Mouse (Mus musculus) gonadal fat pad, adult 2 months (tissue): ENCODE data around the gene Adgrl2. TPM values are rescaled to one million over a fixed set of nuclear protein-coding genes. Genes with fewer than 3 reads are reported as not detected.

ENCODE experiments used
- DNase-seq: peaks from one replicate; pipeline ENCODE4 v3.0.0-alpha.2; 2012; ENCODE audit warnings: low read depth
- polyA plus RNA-seq: library from polyadenylated mRNA; depleted of rRNA; stranded (reverse); fragments of >200 nt; gene quantifications from 2 replicates; pipeline ENCODE4 v1.2.3, GENCODE M21; 2012

The Adgrl2 gene
- polyA plus RNA-seq, 1 experiment, result 22.8 TPM

- DNase-seq, result no peak
Measured at GRCm38 (mm10) chr3:148885184-148885583, 105.2 kb downstream of the Adgrl2 start.

DNA sequence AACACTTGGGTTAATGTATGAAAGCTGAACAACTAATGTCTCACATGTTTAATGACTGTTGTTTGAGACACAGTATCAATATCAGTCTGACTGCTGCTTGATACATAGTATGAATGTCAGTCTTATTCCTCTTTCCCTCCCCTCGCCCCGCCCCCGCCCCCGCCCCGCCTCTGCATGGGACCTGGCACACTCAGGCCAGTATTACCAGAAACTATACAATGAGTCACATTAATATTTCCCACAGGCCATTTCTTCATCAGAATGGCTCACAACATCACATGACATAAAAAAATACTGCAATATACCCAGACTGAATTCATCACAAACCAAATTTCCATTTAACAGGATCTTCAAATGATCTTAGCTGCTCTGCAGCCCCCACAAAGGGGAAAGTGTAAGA is 108.9 kb downstream of the Adgrl2 start:
- no peak for DNase-seq

- DNase-seq, result no peak
Measured at GRCm38 (mm10) chr3:148872563-148872962, 117.8 kb downstream of the Adgrl2 start.

GRCm38 (mm10) chr3:148871792-148872464 is 118.4 kb downstream of the Adgrl2 start:
- DNase-seq, result no peak

DNA sequence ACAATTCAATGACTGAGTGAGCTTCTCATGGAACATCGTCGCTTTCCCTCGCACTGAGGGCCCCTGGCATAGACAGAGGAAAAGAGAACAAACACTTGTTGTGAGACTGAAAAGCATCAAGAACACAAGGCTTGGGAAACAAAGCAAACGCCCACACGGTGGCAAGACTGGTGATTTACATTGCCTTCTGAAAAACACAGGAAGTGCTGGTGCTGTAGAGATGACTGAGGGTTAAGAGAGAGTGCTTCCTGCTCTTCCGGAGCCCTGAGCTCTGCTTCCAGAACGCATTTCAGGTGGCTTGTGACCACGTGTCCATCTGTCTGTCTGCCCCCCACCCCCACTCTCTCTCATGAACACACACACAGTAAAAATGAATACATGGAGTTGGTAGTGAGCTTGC is 122.7 kb downstream of the Adgrl2 start:
- no peak for DNase-seq

GRCm38 (mm10) chr3:148866633-148867032 is 123.7 kb downstream of the Adgrl2 start:
- no peak for DNase-seq

- DNase-seq, result no peak
Measured at GRCm38 (mm10) chr3:148866053-148866452, 124.3 kb downstream of the Adgrl2 start.

DNA sequence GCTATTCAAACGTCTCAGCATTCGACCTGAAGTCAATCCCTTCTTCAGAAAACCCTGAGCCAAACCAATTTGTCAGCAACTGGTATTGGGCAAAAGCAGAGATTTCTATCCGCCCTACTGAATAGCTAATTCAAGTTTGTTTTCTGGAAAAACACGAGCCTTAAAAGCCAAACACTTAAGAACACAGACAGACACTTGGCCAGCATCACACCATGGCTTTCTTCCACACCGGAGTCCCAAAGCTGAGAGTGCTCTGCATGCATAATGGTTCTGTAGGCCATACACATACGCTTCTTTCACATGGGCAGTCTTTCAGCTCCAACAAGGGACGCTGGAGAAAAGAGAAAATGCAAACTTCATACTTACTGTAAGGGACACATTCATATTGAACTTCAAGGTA is 125.1 kb downstream of the Adgrl2 start:
- DNase-seq, result no peak

GRCm38 (mm10) chr3:148861860-148862259 is 128.5 kb downstream of the Adgrl2 start:
- DNase-seq, result no peak

DNA sequence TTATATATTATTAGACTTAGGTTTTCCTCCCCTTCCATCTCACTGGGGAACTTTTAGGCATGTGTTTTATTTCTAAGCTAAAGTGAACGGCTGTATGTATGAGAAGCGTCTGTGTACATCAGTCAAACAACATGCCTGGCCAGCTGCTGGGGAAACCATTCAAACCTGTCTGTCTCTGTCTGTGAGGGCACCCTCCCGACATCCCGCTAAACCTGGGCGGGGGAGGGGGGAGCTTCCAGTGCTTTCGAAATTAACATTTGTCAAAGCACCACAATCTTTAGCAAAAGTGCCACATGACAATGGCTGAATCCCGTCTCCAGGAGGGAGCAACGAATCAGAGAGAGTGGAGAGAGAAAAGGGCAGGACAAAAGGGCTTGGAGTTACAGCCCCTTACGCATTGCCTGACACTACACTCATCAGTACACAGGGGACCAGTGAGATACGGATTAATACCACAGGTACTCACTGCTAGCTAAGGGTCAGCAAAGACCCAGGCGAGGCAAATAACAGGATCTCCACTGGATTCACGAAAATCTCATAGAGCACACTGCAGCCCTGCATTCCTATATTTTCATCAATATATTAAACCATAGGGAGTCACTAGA is 135.9 kb downstream of the Adgrl2 start:
- DNase-seq, result no peak

DNA sequence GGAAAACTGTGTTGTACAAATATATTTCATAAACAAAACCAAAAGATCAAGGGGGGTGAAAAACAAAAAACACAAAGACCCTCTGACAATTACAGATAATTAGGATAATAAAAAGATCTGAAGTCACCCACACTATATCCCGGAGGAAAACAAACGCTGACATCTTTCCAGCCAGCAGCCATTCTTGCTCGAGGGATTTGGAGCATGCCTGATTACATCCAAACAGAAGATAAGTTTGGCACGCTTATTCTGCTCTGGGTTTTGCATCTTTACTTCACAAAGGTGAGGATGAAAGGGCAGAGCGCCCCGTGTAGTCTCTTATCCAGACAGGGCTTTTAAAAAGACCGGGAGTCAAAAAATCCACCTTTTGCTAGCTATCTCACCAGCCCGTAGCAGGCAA is 137.0 kb downstream of the Adgrl2 start:
- no peak for DNase-seq

GRCm38 (mm10) chr3:148852556-148852955 is 137.8 kb downstream of the Adgrl2 start:
- no peak for DNase-seq

DNA sequence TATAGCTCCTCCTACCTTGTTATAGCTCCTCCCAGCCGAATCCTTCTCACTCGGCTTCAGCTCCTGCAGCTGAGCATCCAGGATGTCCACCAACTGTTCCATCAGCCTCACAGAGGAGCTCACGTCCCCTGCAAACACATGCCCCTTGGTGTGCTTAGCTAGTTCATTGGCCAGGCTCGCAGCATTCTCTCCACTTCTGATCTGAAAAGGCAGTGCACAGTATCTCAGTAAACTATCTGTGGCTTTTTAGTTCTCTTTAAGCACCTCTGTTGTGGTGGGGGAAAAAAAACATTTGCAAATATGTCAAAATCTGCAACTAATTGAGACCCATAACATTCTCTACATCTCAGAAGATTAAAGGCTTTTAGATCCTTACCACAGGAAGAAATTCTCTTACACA is 139.5 kb downstream of the Adgrl2 start:
- no peak for DNase-seq

DNA sequence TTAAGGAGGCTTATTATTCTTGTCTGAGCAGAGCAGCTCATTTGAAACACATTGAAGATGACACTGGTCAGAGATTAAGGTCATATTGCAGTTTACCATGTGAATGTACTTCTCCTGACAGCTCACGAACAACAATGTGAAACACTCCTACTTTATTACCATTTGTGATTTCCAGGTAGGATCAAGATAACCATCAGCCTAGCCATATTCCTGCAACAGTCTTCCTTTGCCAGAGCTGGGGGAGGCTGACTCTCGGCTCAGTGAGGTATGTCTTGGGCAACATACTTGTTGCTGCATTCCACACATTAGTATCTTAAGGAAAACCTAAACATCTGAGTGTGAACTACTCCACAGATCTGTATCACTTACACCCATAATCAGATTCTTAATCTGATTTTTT is 142.0 kb downstream of the Adgrl2 start:
- DNase-seq, result peak; percentile 85

DNA sequence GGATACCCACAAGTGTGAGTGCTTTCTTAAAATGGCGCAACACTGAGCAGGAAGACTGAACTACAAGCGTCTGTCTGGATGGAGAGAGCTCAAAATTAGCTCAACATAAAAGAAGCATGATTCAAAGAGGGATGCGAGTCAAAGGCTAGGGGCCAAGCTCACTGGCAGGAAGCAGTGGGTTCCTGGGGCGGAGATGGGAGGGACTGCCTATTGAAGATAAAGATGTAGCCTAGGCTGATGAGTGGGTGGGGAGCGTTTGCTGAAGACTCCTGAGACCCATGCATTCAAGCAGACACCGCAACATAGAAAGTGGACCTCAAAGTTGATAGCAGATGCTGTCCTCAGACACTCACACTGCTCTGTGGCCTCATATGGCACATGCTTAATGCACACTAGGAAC is 146.2 kb downstream of the Adgrl2 start:
- DNase-seq, result no peak

- DNase-seq, result no peak
Measured at GRCm38 (mm10) chr3:148842533-148842932, 147.8 kb downstream of the Adgrl2 start.

GRCm38 (mm10) chr3:148838835-148839296 is 151.5 kb downstream of the Adgrl2 start:
- DNase-seq, result no peak

- DNase-seq, result no peak
Measured at GRCm38 (mm10) chr3:148838095-148838834, 152.1 kb downstream of the Adgrl2 start.

DNA sequence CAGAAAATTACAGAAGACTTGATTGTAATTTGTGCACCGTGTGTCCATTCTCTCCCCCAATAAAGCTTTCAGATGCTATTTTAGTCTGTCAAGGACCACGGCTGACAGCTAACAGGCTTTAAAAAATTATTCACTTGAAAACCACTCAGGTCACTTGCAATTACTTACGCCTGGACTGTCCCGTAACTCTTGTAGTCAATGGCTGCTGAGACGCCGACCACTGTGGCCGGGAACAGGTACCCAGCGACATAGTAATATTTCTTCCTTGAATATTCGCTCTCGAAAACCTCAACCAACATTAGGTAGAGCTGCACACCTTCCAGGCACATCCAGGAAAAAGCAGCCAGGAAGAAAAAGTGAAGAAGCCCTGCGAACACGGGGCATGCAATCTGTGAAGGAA is 155.2 kb downstream of the Adgrl2 start:
- no peak for DNase-seq

DNA sequence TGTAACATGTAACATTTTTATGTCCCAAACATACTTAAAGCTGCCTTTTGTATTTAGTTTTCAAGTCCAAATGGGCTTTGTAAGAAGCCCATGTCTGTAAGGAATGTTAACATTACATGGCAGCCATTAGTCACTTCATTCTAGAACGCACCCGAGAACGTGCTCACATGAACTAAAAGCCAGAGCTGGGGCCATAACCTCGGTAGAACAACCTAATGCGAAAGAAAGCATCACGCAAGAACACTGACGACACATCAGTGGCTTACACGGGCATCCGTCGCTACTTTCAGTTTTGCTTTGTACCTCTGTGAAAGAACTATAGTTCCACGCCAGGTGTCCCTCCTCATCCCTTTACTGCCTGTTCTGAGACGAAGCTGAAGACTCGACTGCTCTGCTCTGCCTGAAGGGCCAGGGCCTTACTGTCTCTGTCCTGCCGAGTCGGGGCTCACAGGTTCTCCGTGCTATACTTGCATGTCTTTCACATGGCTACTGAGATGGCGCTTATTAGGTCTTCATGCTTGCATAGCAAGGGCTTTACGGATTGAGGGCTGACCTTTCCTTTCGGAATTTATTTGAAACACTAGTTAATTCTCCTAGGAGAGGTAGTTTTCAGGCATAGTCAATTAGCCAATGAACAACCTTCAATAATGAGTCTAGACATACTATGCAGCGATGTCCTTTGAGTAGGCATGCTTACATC is 157.1 kb downstream of the Adgrl2 start:
- no peak for DNase-seq

DNA sequence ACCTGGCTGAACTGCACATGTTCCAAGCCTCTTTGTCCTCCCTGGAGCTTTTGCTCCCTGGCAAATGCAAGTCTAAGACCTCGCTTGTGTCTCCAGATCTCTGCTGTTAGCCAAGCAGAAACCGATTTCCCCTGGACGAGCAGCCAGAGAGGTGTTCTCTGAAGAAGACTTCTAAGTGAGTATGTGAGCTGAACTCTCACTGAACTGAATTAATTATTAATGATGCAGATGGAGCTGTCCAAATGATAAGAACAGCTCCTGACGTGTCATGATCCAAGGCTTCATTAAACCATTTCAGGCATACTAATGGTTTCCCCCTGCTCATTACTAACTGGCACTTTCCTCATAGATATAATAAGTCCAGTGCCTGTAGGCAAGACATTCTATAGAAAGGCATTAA is 158.4 kb downstream of the Adgrl2 start:
- no peak for DNase-seq

GRCm38 (mm10) chr3:148828519-148828918 is 161.8 kb downstream of the Adgrl2 start:
- no peak for DNase-seq
